Mouse (Mus musculus): ENCODE measurements around the gene V1rd19. TPM values are rescaled to one million over a fixed set of nuclear protein-coding genes. Genes with fewer than 3 reads are reported as not detected.
"Not testable (repeated sequence)": the region's sequence is repeated elsewhere in the genome, so short reads cannot be mapped to it uniquely, and the experiment has no call there.

The V1rd19 gene
- not detected in 2 replicates for polyA plus RNA-seq (2016; fragmentation: Nextera tagmentation; extraction: Ambion mirVana)

GRCm38 (mm10) chr7:24001391-24001790 lies at the start of gene V1rd19:
TSS of gene V1rd19 (plus strand) at chr7:24001691.
- no peaks in the 10 kb centered on the region for H3K36me3 ChIP-seq
- H3K27ac ChIP-seq, result no peak within 1 kb of the TSS
- H3K9ac ChIP-seq, result no peak within 1 kb of the TSS
- H3K9me3 ChIP-seq, result peaks cover 6% of the 10 kb centered on the region; the same call in 1 of the 2 replicates
- no peak within 1 kb of the TSS for H3K4me3 ChIP-seq
- no peaks in the 10 kb centered on the region for H3K27me3 ChIP-seq
- H3K4me2 ChIP-seq (replicated peaks), result no peak within 1 kb of the TSS
- no peak for ATAC-seq (ENCODE audit: insufficient number of reproducible peaks, insufficient read depth, low FRiP score, low TSS enrichment)
- WGBS, result 69% methylated on average over 2 of the region's 2 CpGs
- no peaks in the 10 kb centered on the region for H3K4me1 ChIP-seq

GRCm38 (mm10) chr7:23968044-23968443 lies 33.4 kb upstream of the V1rd19 start:
- whole genome bisulfite sequencing, result 53% methylated on average over 3 of the region's 3 CpGs
- not testable (repeated sequence) for H3K4me2 ChIP-seq (replicated peaks); H3K4me3 ChIP-seq; H3K27me3 ChIP-seq; H3K4me1 ChIP-seq; H3K9ac ChIP-seq; ATAC-seq (ENCODE audit: insufficient number of reproducible peaks, insufficient read depth, low FRiP score, low TSS enrichment); H3K36me3 ChIP-seq; H3K27ac ChIP-seq
- H3K9me3 ChIP-seq, result 0 out of 2 replicates have a peak, but pooled peaks cover 18% of the 10 kb centered on the region

GRCm38 (mm10) chr7:23974315-23974714 lies 27.2 kb upstream of the V1rd19 start, which contains the start of gene Vmn1r181:
TSS of gene Vmn1r181 (plus strand) at chr7:23974615.
- H3K4me2 ChIP-seq (replicated peaks); H3K36me3 ChIP-seq; H3K27me3 ChIP-seq; H3K4me1 ChIP-seq; H3K4me3 ChIP-seq; H3K9ac ChIP-seq; ATAC-seq (ENCODE audit: insufficient number of reproducible peaks, insufficient read depth, low FRiP score, low TSS enrichment); H3K27ac ChIP-seq; H3K9me3 ChIP-seq: not testable (repeated sequence)
- WGBS, result 84% methylated on average over 9 of the region's 9 CpGs

- ATAC-seq (ENCODE audit: insufficient number of reproducible peaks, insufficient read depth, low FRiP score, low TSS enrichment), result no peak
- Histone ChIP-seq H3K27ac (no peak within 1 kb of the TSS), H3K27me3 (no peaks in the 10 kb centered on the region), H3K4me2 (replicated peaks) (no peak within 1 kb of the TSS), H3K4me1 (no peaks in the 10 kb centered on the region), H3K9ac (no peak within 1 kb of the TSS), H3K36me3 (no peaks in the 10 kb centered on the region), H3K4me3 (no peak within 1 kb of the TSS), H3K9me3 (no peaks in the 10 kb centered on the region)
- 74% methylated on average over 4 of the region's 4 CpGs for WGBS
These were observed 51.3 kb downstream of the V1rd19 start, which contains the start of gene Vmn1r183 for GRCm38 (mm10) chr7:24052660-24053304. TSS of gene Vmn1r183 (plus strand) at chr7:24053254.

Other genes starting within 250 kb of the V1rd19 start
- not detected in 2 replicates for gene Vmn1r174, start 249.4 kb upstream of the V1rd19 start, polyA plus RNA-seq (2016; fragmentation: Nextera tagmentation; extraction: Ambion mirVana)
- gene Vmn1r175, start 191.0 kb upstream of the V1rd19 start, polyA plus RNA-seq (2016; fragmentation: Nextera tagmentation; extraction: Ambion mirVana), result not detected in 2 replicates
- not detected in 2 replicates for gene Vmn1r176, start 164.3 kb upstream of the V1rd19 start, polyA plus RNA-seq (2016; fragmentation: Nextera tagmentation; extraction: Ambion mirVana)
- gene Vmn1r177, start 135.2 kb upstream of the V1rd19 start, polyA plus RNA-seq (2016; fragmentation: Nextera tagmentation; extraction: Ambion mirVana), result not detected in 2 replicates
- gene Vmn1r178, start 109.7 kb upstream of the V1rd19 start, polyA plus RNA-seq (2016; fragmentation: Nextera tagmentation; extraction: Ambion mirVana), result not detected in 2 replicates
- not detected in 2 replicates for gene Vmn1r179, start 74.7 kb upstream of the V1rd19 start, polyA plus RNA-seq (2016; fragmentation: Nextera tagmentation; extraction: Ambion mirVana)
- not detected in 2 replicates for gene Vmn1r180, start 51.1 kb upstream of the V1rd19 start, polyA plus RNA-seq (2016; fragmentation: Nextera tagmentation; extraction: Ambion mirVana)
- not detected in 2 replicates for gene Vmn1r181, start 27.1 kb upstream of the V1rd19 start, polyA plus RNA-seq (2016; fragmentation: Nextera tagmentation; extraction: Ambion mirVana)
- gene Vmn1r183, start 51.6 kb downstream of the V1rd19 start, polyA plus RNA-seq (2016; fragmentation: Nextera tagmentation; extraction: Ambion mirVana), result not detected in 2 replicates
- 27.4 and 27.7 TPM in 2 replicates for gene Zfp180, start 80.2 kb downstream of the V1rd19 start, polyA plus RNA-seq (2016; fragmentation: Nextera tagmentation; extraction: Ambion mirVana)
- gene Zfp112, start 110.6 kb downstream of the V1rd19 start, polyA plus RNA-seq (2016; fragmentation: Nextera tagmentation; extraction: Ambion mirVana), result 9.1 and 9.8 TPM in 2 replicates
- gene Zfp235, start 132.5 kb downstream of the V1rd19 start, polyA plus RNA-seq (2016; fragmentation: Nextera tagmentation; extraction: Ambion mirVana), result 18.3 and 18.4 TPM in 2 replicates
- gene Zfp114, start 173.4 kb downstream of the V1rd19 start, polyA plus RNA-seq (2016; fragmentation: Nextera tagmentation; extraction: Ambion mirVana), result 7.5 and 7.6 TPM in 2 replicates
- 10.1 and 11.3 TPM in 2 replicates for gene Zfp111, start 209.8 kb downstream of the V1rd19 start, polyA plus RNA-seq (2016; fragmentation: Nextera tagmentation; extraction: Ambion mirVana)
- 5.9 and 6.6 TPM in 2 replicates for gene Zfp109, start 235.9 kb downstream of the V1rd19 start, polyA plus RNA-seq (2016; fragmentation: Nextera tagmentation; extraction: Ambion mirVana)

All from embryonic facial prominence, embryonic 12.5 days (tissue).